Mouse (Mus musculus) cerebellum, adult 2 months (tissue): ENCODE measurements at regions not wholly inside any gene's neighbourhood (a gene's known extent, or its start where the extent isn't known, plus 50 kb on each side); places are given as distances from the start of the nearest gene placed in this dataset.
"Not testable (repeated sequence)": the region's sequence is repeated elsewhere in the genome, so short reads cannot be mapped to it uniquely, and the experiment has no call there.

Experiments used
- DNase-seq, 2 experiments: peaks; one replicate each; pipeline ENCODE4 v3.0.0; 2021
- H3K27ac ChIP-seq: fragments of 200-500 bp; 2 replicates; pipeline ENCODE4 v1.5.1; 2012; ENCODE audit warnings: low read length, control low read depth, inconsistent platforms; ENCODE audit not compliant: insufficient read depth
- H3K27me3 ChIP-seq: fragments of 200-500 bp; 2 replicates; pipeline ENCODE4 v1.6.1; 2012; ENCODE audit warnings: inconsistent platforms, mild to moderate bottlenecking, low read length, moderate library complexity; ENCODE audit not compliant: control insufficient read depth, insufficient read depth
- H3K4me1 ChIP-seq: fragments of 200-500 bp; 2 replicates; pipeline ENCODE4 v1.6.1; 2011; ENCODE audit warnings: low read length; ENCODE audit not compliant: control insufficient read depth, insufficient read depth
- H3K4me3 ChIP-seq: fragments of 200-500 bp; replicated peaks from 2 replicates; pipeline ENCODE3; 2011; ENCODE audit warnings: mild to moderate bottlenecking, low read depth, low read length, control low read depth; ENCODE audit not compliant: insufficient read depth
- CTCF ChIP-seq: fragments of 200-500 bp; IDR thresholded peaks from 2 replicates; pipeline ENCODE4 v1.5.1; 2011; ENCODE audit warnings: low read depth, mild to moderate bottlenecking, control low read depth, low read length, moderate library complexity, borderline replicate concordance; ENCODE audit not compliant: insufficient read depth
- POLR2A ChIP-seq: fragments of 200-500 bp; IDR thresholded peaks from 2 replicates; pipeline ENCODE4 v1.6.1; 2011; ENCODE audit warnings: low read length, control low read depth, borderline replicate concordance; ENCODE audit not compliant: insufficient read depth
- WGBS: fragments of 180-500 bp; shearing (Covaris S2); methylation state at CpG from one replicate; pipeline ENCODE4 v1.1.7; 2018; 5-methylcytosine and 5-hydroxymethylcytosine counted together

DNA sequence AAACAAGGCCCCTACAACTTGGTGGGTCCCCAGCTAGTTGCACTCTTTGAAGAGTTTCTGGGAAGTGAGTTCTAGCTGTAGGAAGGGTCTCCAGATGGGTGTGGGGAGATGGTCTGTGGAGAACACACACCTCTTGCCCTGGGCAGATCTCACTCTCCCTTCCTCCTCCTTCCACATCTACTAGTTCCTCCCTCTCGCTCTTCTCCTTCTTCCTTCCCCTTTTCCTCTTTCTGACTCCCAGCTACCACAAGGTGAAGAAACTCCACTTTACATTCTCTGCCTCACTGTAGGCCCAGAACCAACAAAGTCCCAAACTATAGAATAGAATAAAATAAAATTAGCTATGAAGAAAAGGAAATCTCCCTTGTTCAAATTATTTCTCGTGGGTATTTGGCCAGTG is 311.0 kb upstream of the Ercc4 start:
- no peaks in the 10 kb centered on the region for H3K27me3 ChIP-seq
- DNase-seq, result no peak
- TF ChIP-seq POLR2A (no peak), CTCF (no peak)
- H3K4me3 ChIP-seq, result no peak overlapping the region
- WGBS, result 91% methylated on average over 2 of the region's 2 CpGs
- H3K27ac ChIP-seq, result no peak overlapping the region
- H3K4me1 ChIP-seq, result no peaks in the 10 kb centered on the region

DNA sequence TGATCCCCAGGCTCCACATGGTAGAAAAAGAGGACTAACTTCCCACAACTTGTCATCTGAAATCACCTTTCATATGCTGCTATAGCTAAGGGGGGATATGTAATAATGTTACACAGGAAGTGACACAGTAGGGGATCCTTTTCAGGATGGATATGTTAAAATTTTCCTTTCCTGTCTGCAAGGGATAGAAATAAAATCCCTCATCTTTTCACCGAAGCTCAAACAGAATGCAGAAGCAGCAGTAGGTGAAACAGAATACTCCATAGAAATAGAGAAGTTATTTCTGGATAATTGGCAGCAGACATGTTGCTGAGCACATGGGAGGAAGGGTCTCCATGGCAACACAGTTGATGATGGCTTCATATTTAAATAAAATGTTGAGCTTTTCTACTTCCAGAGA is 309.3 kb upstream of the Ercc4 start:
- no peak for DNase-seq
- Histone ChIP-seq H3K27ac (no peak overlapping the region), H3K4me1 (no peaks in the 10 kb centered on the region), H3K27me3 (no peaks in the 10 kb centered on the region), H3K4me3 (no peak overlapping the region)
- 6% methylated on average over 1 of the region's 1 CpGs for WGBS
- TF ChIP-seq CTCF, result no peak
- no peak for TF ChIP-seq POLR2A

DNA sequence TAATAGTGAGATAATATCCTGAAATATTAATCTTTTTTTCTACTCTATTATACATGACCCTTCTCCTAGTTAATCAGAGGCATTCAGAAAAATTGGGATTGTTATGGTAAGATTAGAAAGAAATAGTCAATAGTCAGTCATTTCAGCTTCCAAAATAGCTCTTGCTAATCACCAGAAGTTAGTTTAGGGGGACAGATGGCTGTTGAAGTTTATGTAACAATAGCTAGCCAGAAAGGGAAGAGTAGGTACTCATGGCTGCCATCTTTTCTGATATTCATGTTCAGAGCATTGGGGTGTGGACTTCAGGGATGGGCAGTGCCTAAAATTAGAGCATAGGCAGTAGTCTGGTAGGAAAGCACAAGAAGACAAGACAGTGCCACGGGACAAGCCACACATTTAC is 306.8 kb upstream of the Ercc4 start:
- Histone ChIP-seq H3K27ac (no peak overlapping the region), H3K4me1 (no peaks in the 10 kb centered on the region)
- no peak for DNase-seq

DNA sequence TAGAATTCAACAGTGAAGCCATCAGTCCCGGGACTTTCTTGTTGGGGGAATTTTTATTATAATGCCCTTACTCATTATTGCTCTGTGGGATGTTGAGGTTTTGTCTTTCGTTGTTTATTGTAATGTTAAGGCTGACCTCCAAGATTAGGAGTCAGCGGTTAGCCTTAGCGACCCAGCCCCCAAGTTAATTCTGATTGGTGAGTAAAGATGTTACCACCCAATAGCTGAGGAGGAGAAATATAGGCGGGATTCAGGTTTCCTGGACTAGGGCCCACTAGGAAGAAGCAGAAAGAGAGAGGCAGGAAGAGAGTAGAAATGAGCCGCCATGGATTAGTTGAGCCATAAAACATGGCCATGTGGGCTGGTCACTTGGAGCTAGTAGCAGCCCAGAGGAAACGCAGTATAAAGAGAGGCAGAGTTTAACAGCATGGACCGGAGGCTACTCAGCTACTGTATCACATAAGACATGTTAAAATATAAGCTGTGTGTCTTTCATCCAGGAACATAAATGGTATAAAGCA is 302.1 kb upstream of the Ercc4 start:
- 56% methylated on average over 8 of the region's 8 CpGs for WGBS
- Histone ChIP-seq H3K27me3 (no peaks in the 10 kb centered on the region), H3K4me1 (no peaks in the 10 kb centered on the region), H3K27ac (no peak overlapping the region), H3K4me3 (no peak overlapping the region)
- no peak for DNase-seq
- no peak for TF ChIP-seq CTCF
- no peak for TF ChIP-seq POLR2A

More for the DNA sequence above, 306.8 kb upstream of the Ercc4 start:
- TF ChIP-seq POLR2A (no peak), CTCF (no peak)
- Histone ChIP-seq H3K4me3 (no peak overlapping the region), H3K27me3 (no peaks in the 10 kb centered on the region)
- WGBS, result 65% methylated on average over 1 of the region's 1 CpGs

DNA sequence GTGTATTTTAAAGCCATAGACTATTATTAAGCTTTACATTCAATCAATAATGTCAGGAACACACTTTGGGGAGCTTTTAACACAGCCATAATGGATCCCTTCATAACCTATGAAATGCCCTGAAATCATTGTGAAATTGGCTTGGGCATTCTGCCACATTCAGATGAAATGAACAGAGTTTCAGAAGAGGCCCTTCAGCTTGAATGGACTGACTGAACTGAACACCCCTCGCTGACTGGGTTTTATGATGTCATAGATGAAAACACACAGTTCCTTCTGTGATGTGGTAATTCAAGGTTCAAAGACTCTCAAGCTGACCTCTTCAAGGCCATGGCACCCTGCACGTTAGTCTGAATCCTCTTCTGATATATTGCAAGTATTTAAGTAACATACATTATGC is 298.4 kb upstream of the Ercc4 start:
- Histone ChIP-seq H3K4me1 (no peaks in the 10 kb centered on the region), H3K27me3 (no peaks in the 10 kb centered on the region), H3K27ac (no peak overlapping the region), H3K4me3 (no peak overlapping the region)
- no peak for TF ChIP-seq POLR2A
- no peak for TF ChIP-seq CTCF
- 29% methylated on average over 2 of the region's 2 CpGs for WGBS
- DNase-seq, result no peak

DNA sequence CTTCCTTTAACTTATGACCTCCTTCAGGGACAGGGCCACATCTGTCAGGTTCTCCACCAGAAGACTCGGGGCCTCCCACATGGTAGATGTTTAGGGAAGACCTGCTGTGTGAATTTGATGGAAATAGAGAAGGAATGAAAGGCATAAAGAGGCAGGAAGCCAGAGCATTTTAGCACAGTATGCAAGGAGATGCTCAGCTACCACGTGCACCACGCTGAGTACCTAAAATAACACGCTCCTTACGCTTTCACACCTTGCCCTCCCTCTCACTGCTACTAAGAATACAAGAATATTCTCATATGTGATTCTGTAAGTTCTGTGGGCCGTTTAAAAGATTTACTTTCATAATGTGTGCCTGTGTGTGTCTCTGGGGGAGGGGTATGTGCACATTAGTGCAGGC is 284.8 kb upstream of the Ercc4 start:
- WGBS, result 73% methylated on average over 6 of the region's 6 CpGs
- Histone ChIP-seq H3K27ac (no peak overlapping the region), H3K4me3 (no peak overlapping the region), H3K27me3 (no peaks in the 10 kb centered on the region), H3K4me1 (no peaks in the 10 kb centered on the region)
- no peak for DNase-seq
- TF ChIP-seq POLR2A, result no peak
- no peak for TF ChIP-seq CTCF

DNA sequence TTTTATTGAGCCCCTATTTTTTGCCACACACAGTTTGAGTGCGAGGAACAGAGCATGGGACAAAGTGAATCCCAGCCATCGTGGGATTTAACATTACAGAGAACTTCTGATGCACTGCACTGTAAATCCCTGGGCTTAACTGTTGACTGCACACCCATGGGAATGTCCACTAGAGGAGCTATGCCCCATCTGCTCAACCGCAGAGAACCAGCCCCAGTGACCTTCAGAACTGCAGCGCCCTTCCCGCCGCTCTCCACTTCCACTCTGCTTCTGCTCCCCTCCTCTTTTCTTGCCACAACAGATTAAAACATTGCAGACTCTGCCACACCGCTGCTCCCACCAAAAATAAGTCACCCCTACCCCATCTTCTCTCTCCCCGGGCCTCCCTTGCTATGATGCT is 283.3 kb upstream of the Ercc4 start:
- H3K27ac ChIP-seq, result no peak overlapping the region
- DNase-seq, result no peak
- H3K27me3 ChIP-seq, result no peaks in the 10 kb centered on the region
- WGBS, result 61% methylated on average over 8 of the region's 8 CpGs
- H3K4me1 ChIP-seq, result no peaks in the 10 kb centered on the region
- no peak overlapping the region for H3K4me3 ChIP-seq
- TF ChIP-seq POLR2A (no peak), CTCF (no peak)

DNA sequence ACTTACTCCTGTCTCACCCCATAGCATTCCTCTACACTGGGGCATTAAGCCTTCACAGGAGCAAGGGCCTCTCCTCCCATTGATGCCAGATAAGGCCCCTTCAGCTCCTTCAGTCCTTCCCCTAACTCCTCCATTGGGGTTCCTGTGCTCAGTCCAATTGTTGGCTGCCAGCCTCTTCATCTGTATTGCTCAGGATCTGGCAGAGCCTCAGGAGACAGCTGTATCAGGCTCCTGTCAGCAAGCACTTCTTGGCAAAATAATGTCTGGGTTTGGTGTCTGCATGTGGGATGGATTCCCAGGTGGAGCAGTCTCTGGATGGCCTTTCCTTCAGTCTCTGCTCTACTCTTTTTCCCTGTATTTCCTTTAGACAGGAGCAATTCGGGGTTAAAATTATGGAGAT is 278.2 kb upstream of the Ercc4 start:
- WGBS, result 52% methylated on average over 1 of the region's 1 CpGs
- not testable (repeated sequence) for H3K4me3 ChIP-seq, DNase-seq, H3K4me1 ChIP-seq, H3K27me3 ChIP-seq, H3K27ac ChIP-seq
